Mouse (Mus musculus) bone marrow macrophage, adult 2 months (primary cell): ENCODE measurements at regions not wholly inside any gene's neighbourhood (a gene's known extent, or its start where the extent isn't known, plus 50 kb on each side); places are given as distances from the start of the nearest gene placed in this dataset.

ENCODE experiments used
- CTCF ChIP-seq: IDR thresholded peaks from 2 replicates; pipeline ENCODE4 v1.5.1; 2012; ENCODE audit warnings: low read depth, mild to moderate bottlenecking, low read length, moderate library complexity
- POLR2A ChIP-seq: IDR thresholded peaks from 2 replicates; pipeline ENCODE4 v1.6.1; 2012; ENCODE audit warnings: mild to moderate bottlenecking, low read depth, low read length, borderline replicate concordance

- TF ChIP-seq CTCF (no peak), POLR2A (no peak)
These were observed 195.3 kb upstream of the Jade1 start for GRCm38 (mm10) chr3:41360231-41360630.
